Mouse (Mus musculus) embryo, embryonic 10.5 days (tissue): ENCODE measurements at regions not wholly inside any gene's neighbourhood (a gene's known extent, or its start where the extent isn't known, plus 50 kb on each side); places are given as distances from the start of the nearest gene placed in this dataset.

Source experiments
- DNase-seq: peaks from one replicate; pipeline ENCODE4 v3.0.0-alpha.2; 2015; ENCODE audit warnings: low spot score

GRCm38 (mm10) chr1:111699030-111699732 lies 165.5 kb downstream of the Dsel start:
- DNase-seq, result peak; percentile 47

DNA sequence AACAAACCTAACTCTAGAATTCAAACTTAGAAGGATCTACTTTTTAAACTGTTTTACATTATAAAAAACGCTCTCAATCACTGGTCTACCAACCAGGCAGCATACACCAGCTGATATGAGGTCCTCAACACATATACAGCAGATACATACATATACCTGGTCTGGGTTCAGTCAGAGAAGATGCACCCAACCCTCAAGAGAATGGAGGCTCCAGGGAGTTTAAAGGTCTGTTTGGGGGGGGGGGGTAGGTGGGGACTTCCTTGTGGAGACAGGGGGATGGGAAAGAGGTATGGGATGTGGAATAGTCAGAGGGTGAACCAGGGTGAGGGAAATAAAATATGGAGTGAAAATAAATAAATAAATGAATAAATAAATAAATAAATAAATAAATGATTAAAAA lies 203.8 kb downstream of the Dsel start:
- DNase-seq, result no peak

- peak; percentile 75 for DNase-seq
These were observed 204.5 kb downstream of the Dsel start for GRCm38 (mm10) chr1:111660099-111660670.

DNA sequence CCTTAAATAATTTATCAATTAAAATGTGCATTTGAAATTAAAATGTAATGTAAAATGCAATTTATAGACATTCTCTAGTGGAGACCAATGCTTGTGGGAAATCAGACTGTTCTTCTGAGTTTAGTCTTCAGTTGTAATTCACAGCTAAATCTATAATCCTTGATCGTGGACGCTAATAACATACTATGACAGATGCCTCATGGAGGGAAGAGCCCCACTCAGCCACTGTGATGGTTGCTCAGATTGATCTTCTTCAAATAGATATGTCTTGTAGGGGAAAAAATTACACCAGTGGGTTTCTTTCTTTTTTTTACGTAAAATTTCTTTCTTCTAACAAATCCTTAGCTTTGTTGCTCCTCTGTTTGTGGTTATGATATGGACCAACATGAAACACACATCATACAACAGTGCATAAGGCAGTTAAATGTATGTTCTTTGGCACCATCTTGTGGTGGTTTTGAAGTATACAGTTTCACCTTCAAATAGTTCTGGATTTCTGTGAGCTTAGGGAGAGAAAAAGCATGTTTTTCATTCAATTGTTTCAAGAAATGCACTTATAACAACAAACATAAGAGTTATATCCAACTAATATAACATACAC lies 230.8 kb downstream of the Dsel start:
- DNase-seq, result peak; percentile 80
